Mouse (Mus musculus) E14TG2a.4 (cell line): ENCODE results near the gene Lman2.

Source experiments
- CTCF ChIP-seq: conservative IDR thresholded peaks from 2 replicates; pipeline ENCODE4 v1.5.1; 2014; ENCODE audit warnings: low read length
- NANOG ChIP-seq: IDR thresholded peaks from 2 replicates; pipeline ENCODE4 v1.6.1; 2014; ENCODE audit warnings: borderline replicate concordance, low read length, mixed read lengths
- POU5F1 ChIP-seq: IDR thresholded peaks from 2 replicates; pipeline ENCODE4 v1.6.1; 2014; ENCODE audit warnings: low read length, borderline replicate concordance

DNA sequence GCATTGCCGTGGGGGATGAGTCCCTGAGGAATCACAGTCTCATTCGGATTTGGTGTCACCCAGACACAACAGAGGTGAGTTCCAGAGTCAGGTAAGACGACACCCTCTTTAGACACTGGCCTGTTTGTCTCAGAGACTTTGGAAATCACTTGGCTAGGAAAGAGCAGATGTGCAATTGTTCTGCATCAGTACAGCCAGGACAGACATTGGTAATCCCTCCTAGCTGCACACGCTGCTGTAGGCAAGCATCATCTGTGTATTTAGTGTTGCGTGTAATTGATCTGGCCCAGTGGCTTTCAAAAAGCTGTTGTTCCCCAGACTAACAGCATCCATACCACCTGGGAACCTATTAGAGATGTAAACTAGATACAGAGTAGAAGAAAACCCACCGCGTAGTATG is 40.7 kb upstream of the Lman2 start:
- TF ChIP-seq CTCF = no peak
- TF ChIP-seq NANOG = no peak
- TF ChIP-seq POU5F1 = no peak
